Mouse (Mus musculus): ENCODE data around the gene Cdc26. TPM values are rescaled to one million over a fixed set of nuclear protein-coding genes. Genes with fewer than 3 reads are reported as not detected.

Cdc26 gene
- total RNA-seq, 2 experiments from 2014 or later = 94.2 to 102 TPM

DNA sequence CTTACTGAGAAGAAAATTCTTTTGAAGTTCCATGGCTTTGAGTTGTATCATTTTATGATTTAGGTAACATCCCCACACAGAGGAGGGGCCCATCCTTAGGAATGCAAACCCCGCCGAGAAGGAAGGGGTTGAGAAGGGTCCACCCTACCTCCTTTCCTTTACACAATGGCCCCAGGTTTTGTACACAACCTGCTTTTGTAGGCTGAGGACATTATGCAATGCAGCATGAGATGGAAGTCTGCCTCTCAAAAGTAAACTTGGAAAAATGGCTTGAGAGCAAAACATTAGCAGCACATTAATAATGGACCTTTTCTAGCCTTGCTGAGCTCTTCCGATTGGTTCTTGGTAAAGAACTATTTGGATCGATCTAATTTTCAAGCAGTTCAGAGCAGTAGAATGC, 42.2 kb downstream of the Cdc26 start:
- no peak for DNase-seq (ENCODE audit: low spot score in 2 of 2)

DNA sequence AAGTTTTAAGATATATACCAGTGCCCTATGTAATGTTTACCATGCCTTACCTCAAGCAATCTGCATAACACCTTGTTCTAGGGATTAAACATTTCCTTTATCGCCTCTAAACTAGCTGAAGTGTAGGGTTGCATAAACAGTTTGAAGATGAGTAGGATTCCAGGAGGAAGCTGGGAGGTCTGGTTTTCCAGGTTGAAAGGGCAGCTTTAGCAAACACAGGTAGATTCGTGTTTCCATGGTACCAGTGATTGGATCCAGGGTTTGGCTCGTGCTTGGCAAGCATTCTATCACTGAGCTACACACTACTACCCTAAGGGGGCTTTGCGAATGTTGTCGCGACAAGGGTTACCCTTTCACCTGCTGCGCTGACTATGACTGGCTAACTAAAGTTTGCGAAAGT, 44.1 kb downstream of the Cdc26 start:
- no peak for DNase-seq (ENCODE audit: low spot score in 2 of 2)

DNA sequence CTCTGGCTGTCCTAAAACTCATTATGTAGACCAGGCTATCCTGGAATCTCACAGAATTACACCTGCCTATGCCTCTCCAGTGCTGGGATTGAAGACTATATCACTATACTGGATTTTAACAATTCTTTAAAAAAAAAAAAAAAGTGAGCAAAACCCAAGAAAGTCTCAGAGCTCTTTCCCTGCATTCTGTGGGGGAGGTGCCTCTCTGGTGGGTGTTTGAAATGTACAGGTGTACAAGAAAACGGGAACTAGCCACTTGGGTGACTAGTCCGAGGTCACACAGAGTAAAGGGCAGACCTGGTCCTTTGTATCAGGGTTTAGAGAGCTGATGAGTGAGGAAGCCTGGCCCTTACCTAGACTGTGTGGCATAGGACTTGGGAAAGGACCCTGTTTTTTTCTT, 46.0 kb downstream of the Cdc26 start:
- DNase-seq (ENCODE audit: low spot score in 2 of 2) = no peak

DNA sequence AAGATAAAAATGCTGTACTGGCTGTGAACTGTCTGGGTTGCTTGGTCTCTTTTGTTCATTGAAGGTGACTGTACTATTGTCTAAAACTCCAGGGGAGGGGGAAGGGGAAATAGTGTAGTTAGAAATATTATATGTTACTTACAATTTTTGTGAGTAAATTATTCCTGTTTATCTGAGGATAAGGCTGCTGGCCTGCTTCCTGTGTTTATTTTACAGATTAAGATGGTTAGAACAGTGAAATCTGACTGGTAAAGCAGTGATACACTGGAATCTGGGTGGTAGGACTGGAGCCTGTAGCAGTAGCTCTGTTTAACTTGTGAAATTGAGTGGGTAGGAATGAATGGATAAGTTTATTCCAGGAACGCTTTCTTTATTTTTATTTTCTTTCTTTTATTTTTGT, 46.4 kb downstream of the Cdc26 start:
- no peak for DNase-seq (ENCODE audit: low spot score in 2 of 2)

DNA sequence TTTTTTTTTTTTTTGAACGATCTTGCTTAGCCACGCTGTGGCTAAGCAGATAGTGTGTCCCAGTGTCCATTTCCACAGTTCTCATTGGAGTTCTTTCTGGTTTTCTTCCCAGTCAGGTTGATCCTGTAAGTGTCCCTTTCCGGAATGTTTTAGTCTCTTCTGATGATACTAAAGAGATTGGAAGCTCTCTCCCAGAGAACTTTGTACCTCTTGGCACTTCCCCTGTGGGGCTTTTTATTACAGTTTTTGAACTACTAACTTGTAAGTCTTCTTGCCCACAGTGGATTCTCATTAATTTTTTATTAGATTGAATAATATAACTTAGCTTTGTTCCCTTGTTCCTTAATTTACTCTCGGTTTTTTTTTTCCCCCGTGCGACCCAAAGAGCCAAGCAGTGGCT, 46.9 kb downstream of the Cdc26 start:
- DNase-seq (ENCODE audit: low spot score in 2 of 2) = no peak

DNA sequence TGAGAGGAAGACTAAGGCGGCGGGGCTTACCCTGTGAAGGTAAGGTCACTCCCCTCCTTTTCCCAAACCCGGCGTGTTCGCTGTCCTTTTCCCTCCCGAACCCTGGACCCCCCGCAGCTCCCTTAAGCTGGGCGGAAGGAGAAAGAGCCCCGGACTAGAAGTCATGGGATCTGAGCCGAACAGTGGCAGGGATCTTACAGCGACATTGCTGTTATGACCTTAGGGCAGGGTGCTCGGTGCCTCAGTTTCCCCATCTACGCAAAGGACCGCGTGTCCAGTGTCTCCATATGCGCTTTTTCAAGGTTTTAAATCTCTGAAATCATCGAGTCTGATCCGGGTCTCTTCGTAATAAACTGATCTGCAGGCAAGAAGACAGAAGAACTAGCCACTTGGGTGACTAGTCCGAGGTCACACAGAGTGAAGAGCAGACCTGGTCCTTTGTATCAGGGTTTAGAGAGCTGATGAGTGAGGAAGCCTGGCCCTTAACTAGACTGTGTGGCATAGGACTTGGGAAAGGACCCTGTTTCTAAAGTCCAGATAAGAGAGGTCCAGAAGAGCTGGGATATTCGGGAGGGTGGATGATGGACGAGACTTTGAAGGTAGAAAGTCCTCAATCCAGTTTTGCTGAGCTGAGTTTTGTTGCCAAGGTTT, 47.5 kb downstream of the Cdc26 start:
- DNase-seq (ENCODE audit: low spot score in 2 of 2) = no peak

DNA sequence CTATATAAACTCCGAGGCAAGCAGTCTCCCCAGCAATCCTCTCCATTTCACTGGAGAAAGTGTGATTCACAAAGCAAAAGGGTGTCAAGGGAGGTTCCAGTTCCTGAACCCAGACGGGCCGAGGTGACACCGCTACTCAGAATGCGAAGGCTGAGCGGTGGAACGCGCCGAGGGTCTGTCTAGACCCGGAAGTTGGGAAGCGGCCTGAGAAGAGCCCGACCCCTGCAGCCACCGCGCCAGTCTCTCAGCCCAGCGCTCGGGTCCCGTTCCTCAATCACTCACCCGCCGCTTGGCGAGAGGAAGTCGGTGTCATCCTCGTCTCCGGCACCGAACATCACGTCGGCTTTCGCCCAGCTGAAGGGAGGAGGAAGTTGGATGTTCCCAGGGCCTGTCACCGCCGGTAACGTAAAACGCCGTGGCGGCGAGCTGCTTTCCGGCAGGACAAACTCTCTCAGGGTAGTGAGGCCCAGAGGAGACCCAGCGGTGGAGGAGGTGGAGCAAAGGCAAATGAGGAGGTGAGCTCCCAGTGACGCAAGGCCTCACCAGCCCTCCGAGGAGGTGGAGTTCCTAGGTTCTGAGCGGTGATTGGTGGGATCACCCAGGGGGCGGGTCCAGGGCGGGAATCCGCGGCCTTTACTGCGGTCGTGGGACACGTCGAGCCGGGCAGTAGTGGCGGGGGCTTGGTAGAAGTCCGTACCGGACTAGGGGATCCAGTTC, 48.2 kb downstream of the Cdc26 start, which contains the start of the genes Fkbp15 and Slc31a1:
Gene Fkbp15, minus strand, starts transcription at position 461 of the 717 bp plus-strand sequence.
Gene Slc31a1, plus strand, starts transcription at position 640 of the 717 bp plus-strand sequence.
- peak; percentile 72 to 92 for DNase-seq (ENCODE audit: low spot score in 2 of 2)

DNA sequence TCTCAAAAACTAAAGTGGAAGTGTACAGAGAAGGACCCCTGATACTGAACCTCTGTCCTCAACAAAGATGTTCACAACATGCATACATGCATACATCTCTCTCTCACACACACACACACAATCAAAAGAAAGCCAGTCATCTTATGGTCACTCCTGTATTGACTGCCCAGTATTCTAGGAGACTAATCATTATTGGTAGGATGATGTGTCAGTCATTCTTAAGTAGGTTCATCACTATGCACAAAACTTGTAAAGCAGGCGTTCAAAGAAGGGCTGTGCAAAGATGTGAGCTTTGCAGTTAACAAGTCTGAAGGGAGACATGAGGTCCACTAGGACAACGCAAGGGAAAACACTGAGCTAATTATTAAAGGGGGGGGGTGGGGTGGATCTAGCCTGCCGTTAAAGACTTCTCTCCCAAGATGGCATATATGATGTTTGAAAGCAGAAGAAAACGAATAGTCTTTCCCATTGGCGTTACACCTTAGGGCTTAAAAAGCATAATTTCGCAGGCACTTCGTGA, 49.1 kb downstream of the Cdc26 start:
- no peak for DNase-seq (ENCODE audit: low spot score in 2 of 2)

DNA sequence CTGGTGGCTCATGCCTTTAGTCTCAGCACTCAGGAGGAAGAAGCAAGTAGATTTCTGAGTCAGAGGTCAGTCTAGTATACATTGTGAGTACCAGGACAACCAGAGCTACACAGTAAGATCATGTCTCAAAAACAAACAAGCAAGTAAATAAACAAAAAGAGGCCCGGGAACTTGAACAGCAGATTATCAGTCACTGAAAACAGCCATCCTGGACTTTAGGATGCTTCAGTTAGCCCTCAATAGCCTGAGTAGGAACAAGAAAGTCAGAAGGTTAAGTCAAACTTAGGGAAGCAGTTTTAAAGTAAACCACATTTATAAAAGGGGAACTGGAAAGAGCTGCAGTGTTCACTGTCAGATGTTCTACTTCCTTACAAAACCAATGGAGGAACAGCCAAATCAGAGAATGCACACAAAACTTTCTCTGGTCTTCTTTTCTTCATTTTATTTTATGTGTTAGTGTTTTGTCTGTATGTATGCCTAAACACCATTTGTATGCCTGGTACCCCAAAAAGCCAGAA, 50.8 kb downstream of the Cdc26 start:
- DNase-seq (ENCODE audit: low spot score in 2 of 2) = no peak

DNA sequence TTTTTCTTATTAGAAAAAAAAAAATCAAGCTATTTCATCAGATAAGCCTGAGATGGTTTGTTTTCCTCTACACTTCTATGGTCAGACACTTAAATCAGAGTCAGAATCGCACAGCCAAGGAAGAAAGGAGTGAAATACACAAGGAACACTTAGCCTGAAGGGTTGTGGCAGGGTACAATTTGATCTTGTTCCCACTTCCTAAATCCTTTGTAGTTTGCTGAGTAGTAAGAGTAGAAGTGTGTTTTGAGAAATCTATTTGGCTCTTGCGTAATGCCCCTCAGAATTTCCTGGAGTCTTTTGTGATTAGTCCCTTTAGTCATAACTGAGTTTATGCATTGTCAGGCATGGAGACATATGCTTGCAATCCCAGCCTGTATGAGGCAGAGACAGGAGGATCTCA, 59.1 kb downstream of the Cdc26 start:
- DNase-seq (ENCODE audit: low spot score in 2 of 2) = no peak

DNA sequence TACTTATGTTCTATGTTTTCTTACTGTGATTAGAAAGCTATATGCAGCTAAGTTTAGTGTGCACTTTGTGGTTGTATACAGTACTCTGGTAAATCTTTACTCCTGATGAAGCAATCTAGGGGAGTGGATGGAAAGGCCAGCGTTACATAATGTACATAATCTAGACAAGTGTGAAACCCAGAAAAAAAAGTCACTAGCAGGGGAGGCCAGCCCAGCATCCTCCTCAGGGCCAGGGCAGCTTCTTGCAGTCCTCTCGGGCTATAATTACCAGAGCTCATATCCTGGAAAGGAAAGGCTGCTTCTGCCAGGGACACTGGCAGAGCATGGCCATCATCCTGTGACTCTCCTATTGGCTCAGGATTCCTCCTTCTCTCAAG, 60.1 kb downstream of the Cdc26 start:
- no peak for DNase-seq (ENCODE audit: low spot score in 2 of 2)

DNA sequence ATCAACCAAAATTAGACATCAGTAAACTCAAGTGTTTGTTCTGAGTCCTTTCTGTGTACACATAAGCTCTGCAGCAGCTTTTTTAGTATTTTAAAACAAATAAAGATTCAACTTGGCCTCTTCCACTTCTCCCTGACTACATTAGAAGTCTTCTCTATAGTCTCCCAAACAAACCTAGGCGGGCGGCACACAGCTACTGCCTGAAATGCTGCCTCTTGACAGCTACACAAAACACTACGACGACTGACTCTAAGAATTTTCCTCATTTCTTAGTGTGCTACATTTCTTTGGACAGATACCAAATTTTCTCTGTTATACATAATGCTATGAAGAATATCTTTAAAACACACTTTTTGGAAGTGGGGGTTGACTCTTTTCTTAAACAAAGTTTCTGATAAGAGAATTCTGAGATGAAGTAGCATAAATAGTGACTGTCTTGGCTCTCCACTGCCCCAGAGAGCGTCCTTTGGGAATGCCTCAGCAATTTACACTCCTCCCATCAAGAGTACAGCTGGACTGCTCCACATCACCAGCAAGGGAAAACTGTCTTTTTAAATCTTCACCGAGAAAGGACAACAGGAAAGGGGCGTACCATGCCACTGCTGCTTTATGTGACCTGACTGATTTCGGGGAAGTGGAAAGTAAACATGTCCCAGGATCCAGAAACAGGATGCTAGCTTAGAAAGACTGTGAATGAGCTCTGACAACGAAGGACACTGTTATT, 60.7 kb downstream of the Cdc26 start:
- no peak for DNase-seq (ENCODE audit: low spot score in 2 of 2)

DNA sequence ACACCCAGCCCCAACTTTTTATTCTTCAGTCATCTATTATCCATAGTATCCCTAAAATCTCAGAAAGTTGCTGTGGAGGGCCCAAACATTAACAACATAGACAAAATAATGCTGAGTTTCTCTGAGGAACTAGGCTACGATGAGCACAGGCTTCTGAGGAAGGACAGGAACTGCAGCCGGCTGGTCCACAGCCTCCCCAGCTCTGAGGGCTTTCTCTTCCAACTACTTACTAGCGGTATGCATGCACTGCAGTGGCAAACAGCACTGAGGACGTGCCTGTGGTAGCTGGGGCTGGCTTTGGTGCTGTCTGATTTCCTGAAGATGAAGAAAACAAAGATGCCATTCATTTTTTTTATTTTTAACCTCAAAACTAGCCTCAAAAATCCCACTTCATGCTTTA, 62.6 kb downstream of the Cdc26 start:
- no peak for DNase-seq (ENCODE audit: low spot score in 2 of 2)

DNA sequence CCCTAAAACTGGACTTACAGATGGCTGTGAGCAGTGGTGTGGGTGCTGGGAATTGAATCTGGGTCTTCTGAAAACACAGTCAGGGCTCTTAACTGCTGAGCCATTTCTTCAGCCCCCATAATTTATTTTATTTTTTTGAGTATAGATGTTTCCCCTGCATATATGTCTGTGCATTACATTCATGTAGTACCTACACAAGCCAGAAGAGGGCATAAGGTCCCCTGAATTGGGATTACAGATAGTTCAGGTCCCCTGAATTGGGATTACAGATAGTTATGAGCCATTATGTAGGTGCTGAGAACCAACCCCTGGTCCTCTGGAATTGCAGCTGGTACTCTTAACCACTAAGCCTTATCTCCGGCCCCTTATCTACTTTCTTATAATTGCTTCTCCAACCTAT, 64.4 kb downstream of the Cdc26 start:
- DNase-seq (ENCODE audit: low spot score in 2 of 2) = no peak

DNA sequence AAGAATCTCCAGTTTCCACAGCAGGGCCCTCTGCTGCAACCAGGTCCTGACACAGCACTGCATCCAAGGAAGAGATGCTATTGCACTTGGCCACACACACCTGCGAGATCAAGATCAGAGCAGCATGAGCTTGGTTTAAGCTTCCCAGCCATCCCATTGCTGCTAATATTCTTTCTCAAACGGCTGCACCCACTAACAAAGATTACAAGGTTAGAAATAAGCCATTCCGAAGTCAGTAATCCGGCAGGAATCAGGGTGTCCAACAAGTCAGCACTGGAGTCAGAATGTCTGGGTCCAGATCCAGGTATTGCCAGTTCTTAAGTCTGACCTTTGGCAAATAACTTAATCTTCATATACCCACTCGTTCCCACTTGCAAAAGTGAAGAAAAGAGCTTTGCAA, 69.9 kb downstream of the Cdc26 start:
- DNase-seq (ENCODE audit: low spot score in 2 of 2) = no peak

Other genes with a start within 250 kb of the Cdc26 start
- gene Zfp37, start 177.6 kb downstream of the Cdc26 start, total RNA-seq (2021) = 10 to 100 TPM; 11.3 to 12.3 TPM
- gene Slc31a2, start 146.1 kb downstream of the Cdc26 start, total RNA-seq (2021) = 10 to 100 TPM; 26.3 to 27.6 TPM
- 10 to 100 TPM; 45.1 to 50.9 TPM for gene Fkbp15, start 48.1 kb downstream of the Cdc26 start, total RNA-seq (2021)
- 10 to 100 TPM; 79.7 to 82.3 TPM for gene Slc31a1, start 47.9 kb downstream of the Cdc26 start, total RNA-seq (2021)
- gene Prpf4, start 155 bp upstream of the Cdc26 start, total RNA-seq (2021) = 10 to 100 TPM; 26.0 to 27.6 TPM
- gene Rnf183, start 26.6 kb upstream of the Cdc26 start, total RNA-seq (2021) = under 1 TPM in 1 of 2 experiments, not detected in 1; 0.42 TPM
- gene Wdr31, start 62.3 kb upstream of the Cdc26 start, total RNA-seq (2021) = 1 to 10 TPM; 6.4 to 7.7 TPM
- 1 to 10 TPM; 2.7 to 4.6 TPM for gene Bspry, start 71.4 kb upstream of the Cdc26 start, total RNA-seq (2021)
- gene Hdhd3, start 94.8 kb upstream of the Cdc26 start, total RNA-seq (2021) = 10 to 100 TPM; 14.3 to 14.7 TPM
- 100 to 1,000 TPM; 108 to 110 TPM for gene Alad, start 111.3 kb upstream of the Cdc26 start, total RNA-seq (2021)
- 10 to 100 TPM; 60.4 to 64.4 TPM for gene Pole3, start 116.4 kb upstream of the Cdc26 start, total RNA-seq (2021)
- gene 4933430I17Rik, start 116.7 kb upstream of the Cdc26 start, total RNA-seq (2021) = under 1 TPM; 0.62 to 0.87 TPM
- 10 to 100 TPM; 45.4 to 45.5 TPM for gene Rgs3, start 151.2 kb upstream of the Cdc26 start, total RNA-seq (2021)